Mouse (Mus musculus): ENCODE results near the gene Olfr77. TPM values are rescaled to one million over a fixed set of nuclear protein-coding genes. Genes with fewer than 3 reads are reported as not detected.

Olfr77 gene
- not detected in 2 replicates for polyA plus RNA-seq (2012; ENCODE audit: insufficient read depth, insufficient read length, missing spikeins)

GRCm38 (mm10) chr9:19916565-19916964, at the start of gene Olfr77:
Olfr77 (plus strand) TSS chr9:19916865.
- no peaks in the 10 kb centered on the region for H3K4me1 ChIP-seq (ENCODE audit: control insufficient read depth, insufficient read depth, insufficient read length, low read length)
- H3K27ac ChIP-seq (replicated peaks; ENCODE audit: low read depth, low read length) = no peak within 1 kb of the TSS
- H3K4me3 ChIP-seq (ENCODE audit: insufficient read depth, low read depth, low read length) = no peak within 1 kb of the TSS

GRCm38 (mm10) chr9:19887904-19888303, 28.8 kb upstream of the Olfr77 start, which contains the start of gene Olfr862:
Olfr862 (minus strand) TSS chr9:19888004.
- Histone ChIP-seq H3K4me1 (ENCODE audit: control insufficient read depth, insufficient read depth, insufficient read length, low read length) (no peaks in the 10 kb centered on the region), H3K27ac (replicated peaks; ENCODE audit: low read depth, low read length) (no peak within 1 kb of the TSS), H3K4me3 (ENCODE audit: insufficient read depth, low read depth, low read length) (no peak within 1 kb of the TSS)

GRCm38 (mm10) chr9:19911170-19911569, 5.5 kb upstream of the Olfr77 start:
- no peak overlapping the region for H3K4me3 ChIP-seq (ENCODE audit: insufficient read depth, low read depth, low read length)
- H3K27ac ChIP-seq (replicated peaks; ENCODE audit: low read depth, low read length) = no peak overlapping the region
- no peaks in the 10 kb centered on the region for H3K4me1 ChIP-seq (ENCODE audit: control insufficient read depth, insufficient read depth, insufficient read length, low read length)

Other genes starting within 250 kb of the Olfr77 start
- not detected in 2 replicates for gene Olfr857, start 207.4 kb upstream of the Olfr77 start, polyA plus RNA-seq (2012; ENCODE audit: insufficient read depth, insufficient read length, missing spikeins)
- gene Olfr58, start 136.6 kb upstream of the Olfr77 start, polyA plus RNA-seq (2012; ENCODE audit: insufficient read depth, insufficient read length, missing spikeins) = not detected in 2 replicates
- gene Olfr859, start 112.0 kb upstream of the Olfr77 start, polyA plus RNA-seq (2012; ENCODE audit: insufficient read depth, insufficient read length, missing spikeins) = not detected in 2 replicates
- not detected in 2 replicates for gene Olfr860, start 67.1 kb upstream of the Olfr77 start, polyA plus RNA-seq (2012; ENCODE audit: insufficient read depth, insufficient read length, missing spikeins)
- not detected in 2 replicates for gene Olfr862, start 28.9 kb upstream of the Olfr77 start, polyA plus RNA-seq (2012; ENCODE audit: insufficient read depth, insufficient read length, missing spikeins)
- gene Olfr866, start 111.2 kb downstream of the Olfr77 start, polyA plus RNA-seq (2012; ENCODE audit: insufficient read depth, insufficient read length, missing spikeins) = not detected in 2 replicates
- not detected in 2 replicates for gene Olfr867, start 140.7 kb downstream of the Olfr77 start, polyA plus RNA-seq (2012; ENCODE audit: insufficient read depth, insufficient read length, missing spikeins)
- gene Olfr868, start 181.8 kb downstream of the Olfr77 start, polyA plus RNA-seq (2012; ENCODE audit: insufficient read depth, insufficient read length, missing spikeins) = not detected in 2 replicates
- gene Olfr869, start 212.1 kb downstream of the Olfr77 start, polyA plus RNA-seq (2012; ENCODE audit: insufficient read depth, insufficient read length, missing spikeins) = not detected in 2 replicates